Mouse (Mus musculus) liver, embryonic 13.5 days (tissue): Measurements from ENCODE around the gene Fes. TPM values are rescaled to one million over a fixed set of nuclear protein-coding genes. Genes with fewer than 3 reads are reported as not detected.
A peak's percentile ranks its signal among the peaks of the same experiment; 100 is the strongest.

Experiments used
- ATAC-seq: fragments of 200-750 bp; cut with Nextera tagmentation; 2 replicates; pipeline ENCODE4 v1.8.0; 2017; ENCODE audit warnings: low read depth, mild to moderate bottlenecking, moderate number of reproducible peaks, moderate library complexity
- DNase-seq: peaks from one replicate; pipeline ENCODE4 v3.0.0; 2022
- H3K27ac ChIP-seq: fragments of 300-500 bp; sonication (generic); 2 replicates; pipeline ENCODE4 v1.5.1; 2015; ENCODE audit warnings: moderate library complexity, mild to moderate bottlenecking, inconsistent platforms
- H3K27me3 ChIP-seq: fragments of 300-500 bp; sonication (generic); 2 replicates; pipeline ENCODE4 v1.6.1; 2015; ENCODE audit warnings: mild to moderate bottlenecking, inconsistent platforms
- H3K36me3 ChIP-seq: fragments of 300-500 bp; sonication (generic); 2 replicates; pipeline ENCODE4 v1.6.1; 2015; ENCODE audit warnings: mild to moderate bottlenecking, inconsistent platforms
- H3K4me1 ChIP-seq: fragments of 300-500 bp; sonication (generic); replicated peaks from 2 replicates; pipeline ENCODE4 v1.6.1; 2015; ENCODE audit warnings: inconsistent platforms
- H3K4me2 ChIP-seq: fragments of 300-500 bp; sonication (generic); 2 replicates; pipeline ENCODE4 v1.6.1; 2015; ENCODE audit warnings: inconsistent platforms, mild to moderate bottlenecking, moderate library complexity
- H3K4me3 ChIP-seq: fragments of 300-500 bp; sonication (generic); replicated peaks from 2 replicates; pipeline ENCODE4 v1.5.1; 2015; ENCODE audit warnings: mild to moderate bottlenecking, inconsistent platforms
- H3K9ac ChIP-seq: fragments of 300-500 bp; sonication (generic); 2 replicates; pipeline ENCODE4 v1.6.1; 2015; ENCODE audit warnings: mild to moderate bottlenecking, inconsistent platforms
- H3K9me3 ChIP-seq: fragments of 300-500 bp; sonication (generic); replicated peaks from 2 replicates; pipeline ENCODE4 v1.6.1; 2016; ENCODE audit warnings: inconsistent platforms
- WGBS: fragments of 180-500 bp; shearing (Covaris S2); methylation state at CpG from one replicate; pipeline ENCODE4 v1.1.7; 2015; ENCODE audit not compliant: insufficient replicate concordance; 5-methylcytosine and 5-hydroxymethylcytosine counted together
- polyA plus RNA-seq: library from polyadenylated mRNA; unstranded; fragments of >200 nt; fragmentation: Nextera tagmentation; extraction: Ambion mirVana; gene quantifications from 2 replicates; pipeline ENCODE4 v1.2.1, GENCODE M21; 2015

The Fes gene
- polyA plus RNA-seq, 1 experiment from 2014 or later = 10.6 TPM

DNA sequence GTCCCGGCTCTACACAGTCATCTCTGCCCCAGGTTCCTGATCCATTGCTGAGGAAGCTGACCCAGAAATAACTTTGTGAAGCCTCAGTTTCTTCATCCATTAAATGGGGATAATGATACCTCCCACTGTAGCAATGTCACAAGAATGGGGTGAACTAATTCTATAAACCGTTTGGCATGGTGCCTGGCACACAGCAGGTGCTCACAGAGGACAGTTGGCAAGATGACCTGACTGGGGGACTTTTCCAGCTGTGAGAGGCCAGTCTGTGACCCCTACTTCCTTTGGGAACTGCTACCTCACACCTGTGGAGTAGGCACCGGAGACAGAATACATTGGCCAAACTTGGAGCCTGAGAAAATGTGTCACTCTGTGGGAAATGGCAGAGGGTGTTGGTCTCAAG is 30.3 kb upstream of the Fes start:
- ATAC-seq (no peak), DNase-seq (no peak)
- 72% methylated on average over 3 of the region's 3 CpGs for WGBS
- Histone ChIP-seq H3K4me2 (no peak overlapping the region), H3K9ac (no peak overlapping the region), H3K9me3 (no peaks in the 10 kb centered on the region), H3K4me1 (peaks cover 47% of the 10 kb centered on the region), H3K4me3 (no peak overlapping the region), H3K27ac (no peak overlapping the region; the same call in 1 of the 2 replicates), H3K36me3 (no peaks in the 10 kb centered on the region), H3K27me3 (no peaks in the 10 kb centered on the region)

DNA sequence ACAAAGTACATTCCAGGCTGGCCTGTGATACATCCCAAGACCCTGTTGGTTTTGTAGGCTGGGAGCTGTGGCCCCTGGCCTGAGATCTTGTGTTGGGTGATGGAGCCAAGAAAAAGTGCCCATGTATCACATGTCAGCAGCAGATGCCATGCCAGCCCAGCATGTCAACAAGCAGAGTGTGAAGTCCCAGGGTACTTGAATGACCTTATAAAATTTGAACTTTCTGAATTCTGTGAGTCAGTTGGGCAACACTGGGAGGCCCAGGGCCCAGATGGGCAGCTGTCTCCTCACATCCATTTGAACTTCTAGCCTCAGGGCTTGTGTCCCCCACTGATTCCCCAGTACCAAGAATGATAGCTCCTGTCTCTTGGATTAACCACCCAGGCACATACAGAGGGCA is 29.9 kb upstream of the Fes start:
- Histone ChIP-seq H3K4me3 (no peak overlapping the region), H3K36me3 (no peaks in the 10 kb centered on the region), H3K27me3 (no peaks in the 10 kb centered on the region), H3K4me2 (no peak overlapping the region), H3K4me1 (peaks cover 42% of the 10 kb centered on the region), H3K9me3 (no peaks in the 10 kb centered on the region), H3K27ac (no peak overlapping the region), H3K9ac (no peak overlapping the region)
- no peak for DNase-seq
- no peak for ATAC-seq

DNA sequence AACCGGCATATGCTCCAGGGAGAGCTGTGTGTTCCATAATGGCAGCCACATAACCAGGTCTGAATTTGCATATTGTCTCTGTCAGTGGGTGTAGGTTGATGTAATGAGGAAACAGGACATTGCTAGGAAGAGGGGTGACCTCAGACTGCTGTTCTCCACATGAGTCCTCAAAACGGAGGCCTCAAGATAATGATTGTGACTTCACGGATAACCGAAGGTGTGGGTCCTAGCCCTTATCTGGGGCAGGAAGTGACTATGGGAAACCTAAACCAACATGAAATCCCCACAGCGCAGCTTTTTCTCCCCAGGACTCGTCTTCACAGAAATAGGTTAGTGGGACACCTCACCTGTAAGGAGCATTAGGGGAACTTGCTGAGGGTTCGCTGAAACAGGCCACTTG is 29.2 kb upstream of the Fes start:
- no peak overlapping the region for H3K4me3 ChIP-seq
- no peak for ATAC-seq
- H3K4me2 ChIP-seq = no peak overlapping the region
- no peak for DNase-seq
- 29% methylated on average over 7 of the region's 7 CpGs for WGBS
- peaks cover 40% of the 10 kb centered on the region for H3K4me1 ChIP-seq
- H3K27me3 ChIP-seq = no peaks in the 10 kb centered on the region
- H3K36me3 ChIP-seq = no peaks in the 10 kb centered on the region
- no peak overlapping the region for H3K9ac ChIP-seq
- H3K9me3 ChIP-seq = no peaks in the 10 kb centered on the region
- no peak overlapping the region for H3K27ac ChIP-seq

DNA sequence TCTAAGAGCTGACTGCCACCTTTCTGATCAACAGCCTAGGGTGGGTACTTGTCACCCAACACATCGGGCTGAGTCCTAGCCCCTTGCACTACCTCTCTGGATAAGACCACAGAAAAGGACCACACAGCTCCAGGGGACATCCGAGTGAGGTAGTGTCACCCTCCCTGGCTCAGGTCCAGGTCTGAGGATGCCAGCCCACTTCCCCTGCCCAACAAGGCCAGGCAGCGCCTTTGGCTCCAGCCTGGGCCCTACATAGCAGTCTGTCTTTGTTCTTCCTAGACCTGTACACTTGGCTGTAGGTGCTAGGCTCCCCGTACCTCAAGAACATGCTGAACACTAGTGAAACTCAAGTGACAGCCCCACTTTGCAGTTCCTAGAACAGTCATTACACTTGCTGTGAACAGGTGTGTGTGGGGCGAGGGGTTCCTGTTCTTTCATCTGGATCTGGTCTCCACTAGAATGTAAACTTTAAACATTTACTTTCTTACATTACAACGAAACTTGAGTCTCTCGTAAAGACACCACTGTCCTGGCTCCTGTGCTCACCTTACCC is 26.6 kb upstream of the Fes start:
- 62% methylated on average over 7 of the region's 7 CpGs for WGBS
- Histone ChIP-seq H3K36me3 (no peaks in the 10 kb centered on the region), H3K4me1 (peaks cover 32% of the 10 kb centered on the region), H3K27me3 (no peaks in the 10 kb centered on the region), H3K27ac (no peak overlapping the region), H3K4me2 (no peak overlapping the region), H3K4me3 (no peak overlapping the region), H3K9ac (no peak overlapping the region), H3K9me3 (no peaks in the 10 kb centered on the region)
- DNase-seq = no peak
- no peak for ATAC-seq

DNA sequence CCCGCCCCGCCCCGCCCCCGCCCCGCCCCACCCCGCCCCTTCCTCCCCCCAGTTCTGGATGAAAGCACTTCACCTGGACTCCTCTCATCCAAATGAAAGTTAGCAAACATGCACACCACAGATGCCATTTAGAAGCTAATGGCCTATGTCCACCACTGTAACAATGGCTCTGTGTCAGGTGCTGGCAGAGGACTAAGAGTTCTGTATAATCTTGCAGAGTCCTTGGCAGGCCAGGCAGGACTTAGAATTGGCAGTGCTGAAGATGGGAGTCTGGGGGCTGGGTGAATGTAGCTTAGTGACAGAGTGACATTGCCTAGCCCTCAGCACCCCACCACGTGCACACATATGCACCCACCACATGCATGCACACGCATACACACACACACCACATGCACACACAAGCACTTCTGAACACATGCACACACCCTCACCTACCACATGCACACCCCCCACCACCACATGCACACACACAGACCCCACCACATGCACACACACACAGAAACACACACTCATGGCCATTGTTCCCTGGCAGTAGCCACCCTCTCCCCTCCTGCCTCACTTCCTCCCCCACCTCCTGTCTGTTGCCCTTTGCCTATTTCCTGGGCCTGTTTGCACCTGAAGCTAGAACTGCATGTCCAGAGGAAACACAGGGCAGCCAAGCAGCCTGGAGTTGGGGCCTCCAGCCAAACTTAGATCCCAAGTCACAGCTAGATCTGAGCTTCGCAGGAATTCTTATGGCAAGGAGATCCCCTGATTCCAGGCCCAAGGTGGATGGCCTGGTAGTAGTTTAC is 26.0 kb upstream of the Fes start:
- Histone ChIP-seq H3K4me2 (no peak overlapping the region), H3K36me3 (no peaks in the 10 kb centered on the region), H3K9ac (no peak overlapping the region), H3K4me3 (no peak overlapping the region), H3K27me3 (no peaks in the 10 kb centered on the region; the same call in 1 of the 2 replicates), H3K27ac (no peak overlapping the region), H3K4me1 (peaks cover 27% of the 10 kb centered on the region), H3K9me3 (no peaks in the 10 kb centered on the region)
- DNase-seq = no peak
- ATAC-seq = no peak
- WGBS = 67% methylated on average over 8 of the region's 9 CpGs

DNA sequence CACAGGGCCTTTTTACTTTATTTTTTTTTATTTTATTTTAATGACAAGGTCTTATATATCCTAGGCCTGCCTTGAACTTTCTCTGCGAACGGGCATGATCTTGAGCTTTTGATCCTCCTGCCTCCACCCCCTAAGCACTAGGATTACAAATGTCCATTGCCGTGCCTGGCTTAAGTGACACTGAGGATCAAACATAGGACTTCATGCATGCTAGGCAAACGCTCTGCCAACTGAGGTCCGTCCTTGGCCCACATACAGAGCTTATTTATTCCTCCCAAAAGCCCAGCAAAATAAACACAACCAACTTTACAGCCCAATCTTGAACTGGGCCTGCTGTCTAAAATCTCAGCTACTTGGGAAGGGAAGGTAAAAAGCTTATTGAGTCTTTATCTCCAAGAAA is 25.0 kb upstream of the Fes start:
- Histone ChIP-seq H3K9ac (no peak overlapping the region), H3K4me1 (peaks cover 17% of the 10 kb centered on the region), H3K27ac (no peak overlapping the region), H3K4me3 (no peak overlapping the region), H3K36me3 (no peaks in the 10 kb centered on the region), H3K27me3 (peaks cover 8% of the 10 kb centered on the region), H3K9me3 (no peaks in the 10 kb centered on the region), H3K4me2 (no peak overlapping the region)
- ATAC-seq = no peak
- 70% methylated on average over 5 of the region's 5 CpGs for WGBS
- no peak for DNase-seq

DNA sequence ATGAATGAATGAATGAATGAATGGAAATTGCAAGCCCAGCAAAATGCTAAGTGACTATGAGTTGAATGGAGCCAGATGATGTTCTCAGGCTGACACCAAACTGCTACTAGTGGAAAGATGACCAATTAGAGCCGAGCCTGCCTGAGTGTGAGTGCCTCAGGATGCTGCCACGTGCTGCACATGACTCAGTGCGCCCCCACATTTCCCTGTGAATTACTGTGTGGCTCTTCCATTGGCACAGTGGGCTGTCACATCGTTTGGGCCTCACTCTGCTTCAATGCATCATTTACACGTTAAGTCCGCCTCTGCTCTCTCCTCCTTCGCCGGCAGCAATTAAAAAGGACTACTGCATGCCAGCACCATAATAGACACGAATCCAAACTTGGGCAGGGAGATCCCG is 24.5 kb upstream of the Fes start:
- 68% methylated on average over 10 of the region's 10 CpGs for WGBS
- Histone ChIP-seq H3K27me3 (peaks cover 11% of the 10 kb centered on the region), H3K4me3 (no peak overlapping the region), H3K27ac (no peak overlapping the region), H3K9me3 (no peaks in the 10 kb centered on the region), H3K4me2 (no peak overlapping the region), H3K9ac (no peak overlapping the region), H3K4me1 (peaks cover 12% of the 10 kb centered on the region), H3K36me3 (no peaks in the 10 kb centered on the region)
- no peak for DNase-seq
- no peak for ATAC-seq

DNA sequence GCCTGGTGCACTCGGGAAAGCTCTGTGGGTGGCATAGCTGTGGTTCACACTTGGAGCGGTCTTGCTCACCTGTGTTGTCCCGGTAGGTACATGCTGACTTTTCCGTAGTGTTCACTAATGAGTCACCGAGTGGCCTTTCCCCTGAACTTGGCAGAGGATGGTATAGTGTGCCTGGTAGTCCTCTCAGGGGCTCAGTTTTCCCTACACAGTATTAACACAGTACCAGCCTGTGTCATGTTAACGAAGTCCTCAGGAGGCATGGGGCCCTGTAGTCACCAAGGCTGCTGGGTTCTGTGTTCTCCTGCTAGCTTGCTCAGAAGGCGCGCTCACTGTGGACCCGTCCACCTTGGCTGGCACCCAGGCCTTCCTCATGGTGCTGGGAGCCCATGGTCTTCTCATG is 22.6 kb upstream of the Fes start:
- no peak overlapping the region for H3K4me2 ChIP-seq
- DNase-seq (no peak), ATAC-seq (0 out of 2 replicates have a peak, but pooled peaks have one; percentile 16)
- no peak overlapping the region for H3K9ac ChIP-seq
- peaks cover 29% of the 10 kb centered on the region for H3K27me3 ChIP-seq
- no peak overlapping the region for H3K27ac ChIP-seq
- 77% methylated on average over 9 of the region's 9 CpGs for whole genome bisulfite sequencing
- no peak overlapping the region for H3K4me3 ChIP-seq
- H3K4me1 ChIP-seq = peaks cover 4% of the 10 kb centered on the region; the same call in 1 of the 2 replicates
- no peaks in the 10 kb centered on the region for H3K36me3 ChIP-seq
- H3K9me3 ChIP-seq = no peaks in the 10 kb centered on the region

DNA sequence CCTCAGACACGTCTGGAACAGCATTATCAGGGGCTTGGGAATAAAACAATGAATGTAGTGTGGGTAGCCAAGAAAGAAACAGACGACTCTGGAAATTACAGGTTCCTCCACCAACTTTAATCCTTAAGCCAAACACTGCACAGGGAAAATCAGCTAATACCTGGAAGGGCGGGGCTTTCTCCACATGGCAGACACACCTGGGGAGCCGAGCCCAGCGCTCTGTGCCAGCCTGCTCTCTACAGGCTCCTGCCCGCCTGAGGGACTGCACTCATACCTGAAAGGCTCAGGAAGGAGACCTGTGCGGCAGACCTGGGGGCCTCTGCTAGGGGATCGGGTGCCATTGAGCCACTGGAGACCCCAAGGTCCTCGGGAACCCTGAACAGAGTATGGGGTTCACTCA is 20.0 kb upstream of the Fes start:
- H3K4me3 ChIP-seq = no peak overlapping the region
- no peak for ATAC-seq

DNA sequence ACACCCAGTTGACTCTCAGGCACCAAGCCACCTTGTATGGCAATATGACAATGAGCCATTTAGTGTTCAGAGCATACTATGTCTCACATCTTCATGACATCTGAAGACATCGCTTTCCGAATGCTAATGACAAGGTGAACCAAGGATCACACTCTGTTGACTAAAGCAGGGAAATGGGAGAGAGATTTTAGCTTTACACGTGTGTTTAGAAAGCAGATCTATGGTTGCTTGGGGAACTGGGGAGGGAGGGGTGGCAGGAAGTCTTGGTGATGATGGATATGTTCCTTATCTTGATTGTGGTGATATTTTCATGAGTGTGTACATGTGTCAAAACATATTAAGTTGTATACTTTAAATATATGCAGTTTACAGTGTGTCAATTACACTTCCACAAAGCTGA is 18.4 kb upstream of the Fes start:
- 54% methylated on average over 3 of the region's 3 CpGs for WGBS
- no peak for ATAC-seq
- H3K4me2 ChIP-seq = no peak overlapping the region

More for the DNA sequence above, 20.0 kb upstream of the Fes start:
- WGBS = 66% methylated on average over 9 of the region's 9 CpGs
- H3K36me3 ChIP-seq = no peaks in the 10 kb centered on the region
- no peak overlapping the region for H3K27ac ChIP-seq
- H3K4me2 ChIP-seq = no peak overlapping the region
- H3K4me1 ChIP-seq = peaks cover 23% of the 10 kb centered on the region
- DNase-seq = no peak
- no peaks in the 10 kb centered on the region for H3K9me3 ChIP-seq
- peaks cover 56% of the 10 kb centered on the region for H3K27me3 ChIP-seq
- no peak overlapping the region for H3K9ac ChIP-seq

DNA sequence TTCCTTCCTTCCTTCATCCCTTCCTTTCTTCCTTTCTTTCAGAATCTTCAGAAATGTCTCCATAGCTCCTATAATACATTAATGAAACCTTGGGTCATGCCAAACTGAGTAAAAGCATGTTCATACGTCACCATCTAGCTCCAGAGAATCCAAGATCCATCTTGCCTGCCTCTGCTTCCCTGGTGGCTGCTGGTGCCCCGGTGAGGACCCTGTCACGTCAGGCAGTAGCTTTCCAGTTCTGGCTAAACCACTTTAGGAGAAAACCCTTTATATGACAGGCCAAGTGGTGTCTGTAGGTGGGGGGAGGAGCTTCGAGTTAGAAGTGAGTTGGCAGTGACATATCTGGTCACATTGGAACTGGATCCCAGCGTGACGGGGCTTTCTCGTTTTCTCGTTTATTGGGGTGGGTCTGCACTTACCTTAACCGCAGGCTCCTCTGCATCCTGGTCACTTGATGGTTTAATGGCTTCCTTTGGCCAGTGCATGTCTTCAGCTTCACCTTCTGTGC is 17.5 kb upstream of the Fes start, which contains the start of gene Furin:
Gene Furin (minus strand): TSS at position 249 of the 508 bp plus-strand sequence.
- Histone ChIP-seq H3K27me3 (peaks cover 81% of the 10 kb centered on the region), H3K4me2 (no peak within 1 kb of the TSS), H3K27ac (no peak within 1 kb of the TSS), H3K36me3 (no peaks in the 10 kb centered on the region), H3K9me3 (no peaks in the 10 kb centered on the region), H3K4me3 (no peak within 1 kb of the TSS), H3K4me1 (peaks cover 41% of the 10 kb centered on the region), H3K9ac (no peak within 1 kb of the TSS)
- DNase-seq (no peak), ATAC-seq (no peak)
- 71% methylated on average over 9 of the region's 9 CpGs for WGBS

More for the DNA sequence above, 18.4 kb upstream of the Fes start:
- H3K36me3 ChIP-seq = no peaks in the 10 kb centered on the region
- H3K27ac ChIP-seq = no peak overlapping the region
- H3K9ac ChIP-seq = no peak overlapping the region
- no peak for DNase-seq
- H3K9me3 ChIP-seq = no peaks in the 10 kb centered on the region
- peaks cover 71% of the 10 kb centered on the region for H3K27me3 ChIP-seq
- H3K4me3 ChIP-seq = no peak overlapping the region
- H3K4me1 ChIP-seq = peaks cover 32% of the 10 kb centered on the region
